Mouse (Mus musculus) megakaryocyte, adult 5-6 weeks (primary cell): ENCODE results near the gene Mgll. TPM values are rescaled to one million over a fixed set of nuclear protein-coding genes. Genes with fewer than 3 reads are reported as not detected.
A peak's percentile ranks its signal among the peaks of the same experiment; 100 is the strongest.

Experiments used
- ATAC-seq: 2 replicates; pipeline ENCODE4 v1.8.0; 2016; ENCODE audit warnings: mild to moderate bottlenecking, inconsistent platforms; ENCODE audit not compliant: poor library complexity, severe bottlenecking
- total RNA-seq, 2 experiments: library from RNA; stranded (forward) in 1 of 2; stranded (reverse) in 1 of 2; fragments of 153-499, 151-499 nt in 1 of 2; fragments of 221-1000, 200-1000 nt in 1 of 2; gene quantifications; 2 replicates each; pipeline versions ENCODE4 v1.2.3 to v1.2.4; 2015 to 2017

The Mgll gene
- total RNA-seq, 2 experiments from 2014 or later, result 3.7 to 4.2 TPM

DNA sequence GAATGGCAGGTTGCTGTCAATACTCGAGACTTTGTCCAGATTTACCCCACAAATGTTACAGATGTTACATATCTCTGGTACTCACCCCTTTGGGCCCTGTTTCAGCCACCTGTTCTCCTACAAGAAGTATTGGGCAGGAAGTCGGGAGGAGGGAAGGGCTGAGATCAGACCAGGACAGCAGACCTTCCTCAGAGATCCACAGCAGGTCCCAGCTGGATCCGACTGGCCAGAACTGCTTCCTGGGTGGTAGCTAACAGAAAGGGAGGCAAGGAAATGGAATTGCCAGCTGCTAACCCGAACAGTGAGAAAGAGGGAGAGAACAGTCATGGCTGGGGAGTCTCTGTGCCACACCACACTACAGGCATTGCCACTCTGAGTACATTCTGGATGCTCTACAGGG, 43.5 kb downstream of the Mgll start:
- no peak for ATAC-seq

DNA sequence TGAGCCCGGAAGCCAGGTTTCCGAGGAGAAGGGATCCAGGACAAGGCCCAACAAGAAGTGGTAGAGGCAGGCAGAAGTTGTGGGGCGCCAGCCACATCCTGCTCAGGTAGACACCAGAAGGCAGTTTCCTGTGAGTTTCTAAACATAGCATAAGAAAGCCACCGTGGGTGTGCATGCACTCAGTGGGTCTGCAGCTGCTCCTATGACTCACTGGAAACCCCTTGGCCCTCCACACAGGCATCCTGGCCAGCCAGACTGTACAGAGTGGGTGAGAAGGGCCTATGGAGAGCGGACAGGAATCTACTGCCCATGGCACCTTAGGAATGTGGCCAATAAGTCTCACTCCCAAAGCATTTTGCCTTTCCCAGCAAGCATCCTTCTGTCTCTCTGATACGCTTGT, 45.5 kb downstream of the Mgll start:
- ATAC-seq, result peak; percentile 69

DNA sequence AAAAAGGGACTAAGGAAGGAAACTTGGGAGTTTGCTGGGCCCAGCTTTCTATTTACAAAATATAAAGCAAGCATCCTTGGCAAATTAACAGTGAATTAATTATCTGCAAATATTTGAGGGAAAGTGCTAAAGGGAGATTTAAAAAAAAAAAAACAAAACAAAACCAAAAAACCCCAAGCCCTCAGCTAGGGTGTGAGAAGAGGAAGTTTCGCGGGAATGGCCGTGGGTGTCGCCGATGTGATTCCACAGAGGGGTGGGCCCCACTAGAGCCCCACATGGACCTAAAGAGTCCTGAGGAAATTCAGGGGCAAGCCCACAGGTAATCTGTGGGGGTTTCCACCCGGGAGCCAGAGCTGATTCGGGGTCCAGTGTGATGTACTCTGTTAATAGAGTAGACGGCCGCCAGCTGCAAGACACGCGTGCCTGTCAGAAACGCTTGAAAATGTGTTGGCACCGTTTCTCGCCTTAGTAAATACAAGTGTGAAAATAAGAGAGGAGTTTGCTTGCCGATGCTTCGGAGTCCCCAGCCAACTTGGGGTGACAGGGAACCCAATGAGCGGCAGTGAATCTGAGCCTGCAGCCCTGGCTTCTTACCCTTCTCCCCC, 46.2 kb downstream of the Mgll start:
- peak; percentile 41; the same call in 1 of the 2 replicates for ATAC-seq

DNA sequence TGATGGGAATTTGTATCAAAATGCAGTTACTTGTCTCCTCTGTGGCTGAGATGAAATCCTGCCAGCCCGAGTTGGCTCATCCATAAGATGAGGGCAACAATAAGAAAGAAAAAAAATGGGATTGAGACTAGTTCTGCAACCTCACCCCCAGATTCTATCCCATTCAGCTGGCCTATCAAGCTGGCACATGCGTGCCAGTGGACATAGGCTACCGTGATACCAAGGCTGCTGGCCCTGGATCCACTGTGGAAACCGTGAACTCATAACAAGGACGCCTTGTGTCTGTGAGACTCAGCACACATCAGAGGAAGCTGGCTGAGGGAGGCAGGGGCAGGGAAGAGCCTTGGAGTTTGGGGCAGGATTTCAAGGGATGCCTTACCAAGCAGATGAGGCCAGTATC, 46.8 kb downstream of the Mgll start:
- no peak for ATAC-seq

DNA sequence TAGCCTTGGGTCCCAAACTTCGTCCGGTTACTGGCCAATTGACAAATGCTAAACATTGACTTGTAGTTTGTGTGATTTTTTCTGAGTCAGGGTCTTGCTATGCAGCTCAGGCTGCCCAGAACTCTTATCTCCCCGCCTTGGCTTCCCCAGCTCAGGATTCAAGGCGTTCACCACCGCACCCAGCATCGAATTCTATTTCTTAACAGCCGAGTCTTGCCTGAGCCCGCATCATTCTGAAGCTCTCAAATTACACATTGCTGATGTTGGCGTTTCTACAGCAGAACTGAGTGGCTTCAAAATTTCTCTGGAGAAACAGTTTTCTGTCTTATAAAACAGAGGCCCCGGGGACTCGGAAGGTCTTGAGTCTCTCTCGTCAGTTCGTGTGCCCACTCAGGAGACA, 47.8 kb downstream of the Mgll start:
- ATAC-seq, result no peak

DNA sequence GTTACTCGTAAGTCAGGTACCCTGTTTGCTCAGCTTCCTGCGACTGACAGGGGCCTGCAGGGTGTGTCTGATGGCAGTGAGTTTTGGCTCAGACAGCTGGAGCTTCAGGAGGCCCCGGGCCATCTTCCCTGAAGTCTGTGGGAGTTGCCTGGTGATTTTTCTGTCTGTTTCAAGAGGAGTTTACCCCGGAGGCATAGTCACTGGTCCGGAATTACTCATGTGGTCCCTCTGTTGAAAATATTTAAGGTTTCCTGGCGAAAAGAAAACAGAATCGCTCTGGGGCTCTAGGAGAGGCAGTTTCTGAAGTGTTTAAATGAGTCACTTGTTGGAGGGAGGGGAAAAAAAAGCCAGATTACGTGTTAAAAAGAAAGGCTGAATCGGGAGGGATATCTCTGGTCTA, 49.8 kb downstream of the Mgll start:
- no peak for ATAC-seq

DNA sequence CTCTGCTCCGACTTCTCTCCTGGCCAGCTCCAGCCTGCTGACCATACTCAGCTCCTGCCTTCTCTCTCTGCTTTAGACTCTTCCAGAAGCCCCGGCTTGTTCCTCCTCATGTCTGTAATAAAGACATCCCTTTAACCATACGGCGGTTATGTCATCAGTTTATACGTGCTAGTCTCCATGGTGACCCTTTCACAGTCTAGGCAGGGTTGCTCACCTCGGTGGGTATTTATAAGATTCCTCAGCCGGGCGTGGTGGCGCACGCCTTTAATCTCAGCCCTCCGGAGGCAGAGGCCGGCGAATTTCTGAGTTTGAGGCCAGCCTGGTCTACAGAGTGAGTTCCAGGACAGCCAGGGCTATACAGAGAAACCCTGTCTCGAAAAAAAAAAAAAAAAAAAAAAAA, 51.1 kb downstream of the Mgll start:
- no peak for ATAC-seq

DNA sequence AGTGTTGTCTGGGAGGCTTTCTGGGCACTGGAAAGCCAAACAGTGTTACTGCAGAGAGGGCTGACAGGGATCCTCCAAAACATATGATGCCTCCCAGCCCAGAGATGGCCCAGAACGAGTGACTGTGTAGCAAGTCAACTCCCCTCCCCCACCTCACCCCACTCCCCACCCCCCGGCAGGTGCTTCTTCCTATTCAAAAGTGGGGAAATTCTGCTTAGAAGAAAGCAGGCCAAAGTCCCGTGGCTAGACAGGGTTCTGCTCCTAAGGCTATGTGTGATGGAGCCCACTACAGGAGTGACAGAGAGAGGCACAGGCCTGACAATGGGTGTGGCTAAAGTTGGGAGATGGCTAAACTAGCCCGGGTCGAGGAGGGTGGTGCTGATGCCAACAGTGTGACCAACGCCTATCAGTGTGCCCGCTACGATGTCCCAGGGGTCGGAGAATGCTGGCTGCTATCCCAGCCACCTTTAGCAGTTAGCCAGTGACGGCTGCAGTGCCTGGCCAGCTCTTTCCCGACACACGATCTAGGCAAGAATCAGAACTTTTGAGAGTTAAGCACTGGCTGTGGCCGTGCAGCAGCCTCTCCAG, 52.2 kb downstream of the Mgll start:
- ATAC-seq, result no peak

DNA sequence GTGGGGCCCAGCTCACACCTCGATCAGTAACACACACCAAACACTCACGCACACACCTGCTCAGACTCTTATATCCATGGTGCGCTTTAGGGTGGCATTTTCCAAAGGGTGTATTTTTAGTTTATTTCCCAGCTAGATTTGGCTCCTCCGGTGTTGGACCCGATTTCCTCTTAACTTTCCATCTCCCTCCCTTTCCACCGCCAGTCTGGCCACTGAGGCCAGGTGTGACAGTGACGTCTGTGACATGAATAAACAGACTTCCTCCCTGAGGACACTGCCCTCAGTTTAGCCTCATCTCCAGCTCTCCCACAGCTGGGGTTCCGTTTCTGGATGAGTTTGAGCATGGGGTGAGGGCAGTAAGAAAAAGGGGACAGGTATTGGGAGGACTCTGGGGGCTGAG, 52.8 kb downstream of the Mgll start:
- no peak for ATAC-seq

DNA sequence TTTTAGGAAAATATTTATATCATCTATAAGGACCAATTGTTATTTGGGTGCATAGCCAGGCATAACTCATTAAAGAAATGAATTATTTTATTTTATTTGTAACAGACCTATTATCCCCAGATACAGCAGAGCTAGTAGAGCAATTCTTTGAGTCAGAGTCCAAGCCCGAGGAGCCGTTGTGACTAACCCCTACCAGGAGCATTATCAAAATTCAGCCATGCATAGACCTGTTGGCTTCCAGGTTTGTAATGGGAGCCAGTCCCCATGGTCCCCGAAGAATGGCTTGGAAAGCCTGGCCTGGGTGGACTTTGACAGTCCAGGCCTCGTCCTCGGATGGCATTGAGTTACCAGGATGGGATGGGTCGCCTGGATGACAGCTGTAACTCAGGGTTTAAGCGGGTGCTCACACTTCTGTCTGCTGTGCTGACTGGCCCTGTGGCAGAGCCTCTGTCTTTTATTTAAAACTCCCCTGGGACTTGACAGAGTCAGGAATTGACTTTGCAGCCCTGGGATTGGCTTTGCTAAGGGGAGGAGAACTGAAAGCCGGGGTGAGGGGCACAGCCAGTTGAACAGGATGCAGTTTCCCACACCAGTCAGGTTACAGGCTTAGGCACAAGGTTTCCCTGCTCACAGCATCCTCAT, 54.0 kb downstream of the Mgll start:
- no peak for ATAC-seq

DNA sequence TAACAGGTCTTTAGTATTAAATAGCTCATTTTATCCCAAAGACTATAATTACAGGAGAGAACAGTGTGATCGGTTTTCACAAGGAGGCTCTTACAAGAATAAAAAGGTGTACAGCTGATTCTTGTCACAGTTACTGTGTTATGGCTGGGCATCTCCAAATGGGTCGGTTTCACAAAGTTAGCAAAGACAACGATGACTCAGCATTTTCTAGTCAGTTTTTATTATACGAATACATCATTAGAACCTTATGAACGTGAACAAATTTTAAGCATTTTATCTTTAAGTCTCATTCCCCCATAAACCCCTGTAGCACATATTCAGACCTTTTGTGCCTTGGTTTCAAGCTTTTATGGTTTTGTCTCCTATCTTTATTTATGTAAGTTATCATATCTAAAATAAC, 55.5 kb downstream of the Mgll start:
- no peak for ATAC-seq

DNA sequence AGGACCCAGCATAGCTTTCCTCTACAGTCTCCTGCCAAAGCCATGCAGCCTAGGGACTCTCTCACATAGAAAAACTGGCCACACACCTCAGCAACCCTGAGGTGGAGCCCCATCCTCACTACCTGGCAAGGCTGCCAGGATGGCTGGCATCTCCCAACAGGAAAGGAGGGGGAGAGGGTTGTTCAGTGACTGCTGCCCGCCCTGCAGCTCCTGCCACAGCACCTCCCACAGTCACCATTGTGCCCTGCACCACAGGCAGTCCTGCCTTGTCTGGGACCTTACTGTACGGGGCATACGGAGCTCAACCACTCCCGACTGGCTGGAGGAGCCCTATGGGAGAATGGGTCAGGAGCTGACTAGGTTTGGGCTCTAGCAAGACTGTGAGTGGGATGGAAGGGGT, 57.7 kb downstream of the Mgll start:
- no peak for ATAC-seq

DNA sequence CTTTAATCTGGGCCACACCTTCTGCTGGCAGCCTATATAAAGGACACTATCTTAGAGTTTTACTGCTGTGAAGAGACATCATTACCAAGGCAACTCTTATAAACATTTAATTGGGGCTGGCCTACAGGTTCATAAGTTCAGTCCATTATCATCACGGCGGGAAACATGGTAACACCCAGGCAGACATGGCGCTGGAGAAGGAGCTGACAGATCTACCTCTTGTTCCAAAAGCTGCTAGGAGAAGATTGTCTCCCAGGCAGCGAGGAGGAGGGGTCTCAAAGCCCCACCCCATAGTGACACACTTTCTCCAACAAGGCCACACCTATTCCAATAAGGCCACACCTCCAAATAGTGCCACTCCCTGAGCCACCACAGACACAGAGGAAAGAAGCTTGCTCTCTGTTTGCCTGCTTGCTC, 58.8 kb downstream of the Mgll start:
- 0 out of 2 replicates have a peak, but pooled peaks have one; percentile 27 for ATAC-seq

DNA sequence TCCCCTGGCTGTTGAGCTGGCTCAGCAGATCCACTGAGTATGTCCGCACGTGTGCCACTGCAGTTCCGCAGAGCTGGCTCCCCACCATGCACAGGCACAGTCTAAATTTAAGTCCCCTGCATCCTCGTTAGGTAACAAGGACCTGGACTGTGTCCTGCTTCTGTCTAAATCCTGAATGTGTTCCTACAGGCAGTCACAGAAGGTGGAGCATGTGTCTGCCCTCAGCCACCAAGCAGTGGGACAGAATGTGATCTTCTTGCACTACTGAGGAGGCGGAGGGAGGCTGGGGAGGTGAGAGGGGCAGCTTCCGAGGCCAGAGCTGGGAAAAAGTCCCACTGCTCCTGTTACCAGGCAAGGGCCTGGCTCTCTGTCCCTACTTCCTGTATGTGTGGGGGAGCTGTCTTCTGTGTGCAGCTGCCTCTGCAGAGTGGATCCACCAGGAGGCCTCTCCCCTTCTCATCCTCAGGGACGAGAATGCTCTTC, 60.5 kb downstream of the Mgll start:
- no peak for ATAC-seq

DNA sequence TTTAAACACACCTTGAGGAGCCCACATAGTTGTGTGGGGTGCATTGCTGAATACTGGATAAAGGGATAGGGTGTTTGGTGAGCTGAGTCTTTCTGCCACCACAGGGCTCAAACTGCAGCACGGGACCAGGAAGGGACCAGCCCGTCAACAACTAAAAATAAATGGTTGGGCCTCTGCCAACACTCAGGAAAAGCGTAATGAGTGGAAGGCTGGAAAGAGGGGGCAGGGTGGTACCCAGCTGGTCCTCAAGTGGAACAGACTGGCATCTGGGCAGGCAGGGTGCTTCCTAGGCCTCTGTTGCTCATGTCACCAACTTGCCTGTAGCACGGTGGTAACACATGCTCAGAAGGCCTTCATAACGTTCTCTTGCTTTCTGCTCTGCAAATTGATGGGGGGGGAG, 61.1 kb downstream of the Mgll start:
- no peak for ATAC-seq

DNA sequence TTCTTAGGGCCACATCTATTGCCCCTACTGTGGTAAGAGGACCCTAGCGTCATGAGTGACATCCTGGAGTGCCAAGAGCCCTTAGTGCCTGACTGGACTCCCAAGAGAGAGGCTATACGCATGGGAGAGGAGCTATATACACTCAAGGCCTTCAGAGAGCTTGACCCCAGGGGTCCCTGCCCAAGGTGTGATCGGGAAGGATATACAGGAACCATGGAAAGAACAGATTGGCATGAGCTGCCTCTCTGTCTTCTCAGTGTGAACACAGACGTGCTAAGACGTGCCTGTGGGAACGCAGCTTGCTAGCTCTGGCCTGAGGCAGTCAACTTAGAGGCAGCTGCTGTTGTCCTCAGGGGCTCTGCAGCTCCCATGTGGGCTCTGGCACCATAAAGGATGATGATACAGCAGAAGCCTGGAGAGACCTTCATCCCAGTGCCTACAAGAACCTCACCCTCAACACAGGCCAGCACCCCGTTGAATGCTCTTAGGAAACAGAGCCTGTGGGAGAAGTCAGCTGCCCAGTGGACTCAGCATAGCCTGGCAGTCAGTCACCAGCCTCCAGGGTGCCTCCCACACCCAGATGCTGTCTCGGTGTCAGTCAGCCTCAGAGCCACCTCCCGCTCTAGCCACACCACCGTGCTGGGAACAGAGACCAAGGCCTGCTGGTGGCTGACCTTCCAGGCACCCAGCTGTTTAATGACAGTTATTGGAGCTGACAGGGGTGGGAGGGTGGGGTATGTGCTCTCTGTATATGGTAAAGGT, 61.8 kb downstream of the Mgll start:
- no peak for ATAC-seq

DNA sequence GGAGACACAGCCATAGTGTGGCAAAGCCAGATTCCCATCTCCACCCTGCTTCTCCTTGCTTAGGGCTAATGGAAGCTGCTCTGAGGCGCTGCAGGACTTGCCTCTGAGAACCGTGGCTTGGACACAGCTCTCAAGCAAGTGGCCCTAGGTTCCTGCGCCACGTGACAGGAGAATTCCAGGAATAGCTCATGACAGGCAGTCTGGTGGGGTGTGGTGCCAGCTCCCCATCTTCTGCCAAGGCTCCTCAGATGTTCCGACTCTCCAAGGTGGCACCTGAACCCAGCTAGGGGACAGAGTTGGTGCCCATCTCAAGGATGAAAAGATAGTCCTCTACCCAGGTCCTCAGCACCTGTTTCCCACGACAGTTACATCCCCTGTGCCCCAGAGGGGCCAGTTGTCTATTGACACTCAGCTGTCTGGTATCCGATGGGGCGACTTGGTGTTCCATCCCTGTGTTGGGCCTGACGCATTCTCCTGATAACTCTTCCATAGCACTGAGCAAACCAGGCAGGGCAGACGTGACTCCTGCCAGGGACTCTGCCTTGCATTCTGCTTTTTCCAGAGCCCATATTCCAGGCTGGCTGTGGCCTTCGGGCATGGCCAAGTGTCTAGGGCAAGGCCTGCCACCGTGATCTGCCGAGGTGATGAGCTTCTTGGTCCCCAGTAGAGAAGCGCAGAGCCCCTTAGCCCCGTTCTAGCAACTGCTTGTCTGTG, 62.7 kb downstream of the Mgll start:
- no peak for ATAC-seq

DNA sequence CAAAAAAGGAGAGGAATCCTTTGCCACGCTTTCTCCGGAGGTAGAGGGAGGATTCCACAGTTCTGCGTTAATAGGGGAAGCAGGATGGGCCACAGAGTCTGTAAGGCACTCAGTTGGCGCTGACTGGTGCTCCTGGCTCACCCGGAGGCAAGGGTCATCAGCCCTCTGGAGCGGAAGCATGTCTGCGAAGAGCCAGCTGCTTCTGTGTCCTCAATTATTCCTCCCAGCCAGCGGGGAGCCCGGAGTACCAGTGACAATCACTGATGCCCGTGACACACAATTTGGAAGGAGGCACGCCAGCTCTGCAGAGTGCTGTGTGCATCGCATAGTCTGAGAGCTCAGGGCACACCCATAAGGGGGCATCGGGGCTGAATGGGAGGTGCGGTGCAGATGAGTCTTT, 63.3 kb downstream of the Mgll start:
- no peak for ATAC-seq

DNA sequence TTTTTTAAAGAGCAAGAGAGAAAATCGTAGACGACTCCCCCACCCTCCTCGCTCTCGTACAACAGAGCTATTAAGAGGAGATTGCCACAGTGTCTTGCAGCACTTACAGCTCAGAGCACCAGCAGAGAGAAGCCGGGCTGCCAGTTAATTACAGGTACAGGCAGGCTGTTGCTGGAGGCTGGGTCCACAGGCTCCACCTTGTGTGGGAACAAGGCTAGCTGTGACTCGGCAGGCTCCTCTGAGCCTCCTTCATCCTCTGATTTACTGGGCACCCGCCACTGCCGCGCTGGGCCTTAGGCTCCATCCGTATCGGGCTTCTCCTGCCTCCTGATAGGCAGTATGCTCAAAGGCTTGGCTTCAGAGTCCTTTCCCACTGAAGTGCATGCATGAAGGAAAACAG, 64.0 kb downstream of the Mgll start:
- no peak for ATAC-seq

DNA sequence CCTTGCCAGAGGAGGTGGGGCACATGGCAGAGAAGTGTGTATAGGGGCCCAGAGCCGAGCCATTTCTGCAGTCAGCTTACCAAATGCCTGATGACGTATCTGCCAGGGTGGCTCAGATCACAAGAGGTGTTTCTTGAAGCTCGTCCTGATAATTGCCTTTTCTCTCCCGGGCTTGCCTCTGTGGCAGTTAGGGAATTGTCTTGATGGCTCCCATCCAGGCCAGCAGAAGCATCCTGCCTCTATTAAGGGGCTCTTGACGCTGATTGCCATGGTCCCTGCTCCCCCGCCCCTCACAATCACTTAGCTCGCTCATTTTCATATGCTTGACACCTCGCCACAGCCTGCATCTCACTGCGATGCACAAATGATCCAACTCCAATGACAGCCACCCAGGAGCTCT, 67.1 kb downstream of the Mgll start:
- no peak for ATAC-seq

DNA sequence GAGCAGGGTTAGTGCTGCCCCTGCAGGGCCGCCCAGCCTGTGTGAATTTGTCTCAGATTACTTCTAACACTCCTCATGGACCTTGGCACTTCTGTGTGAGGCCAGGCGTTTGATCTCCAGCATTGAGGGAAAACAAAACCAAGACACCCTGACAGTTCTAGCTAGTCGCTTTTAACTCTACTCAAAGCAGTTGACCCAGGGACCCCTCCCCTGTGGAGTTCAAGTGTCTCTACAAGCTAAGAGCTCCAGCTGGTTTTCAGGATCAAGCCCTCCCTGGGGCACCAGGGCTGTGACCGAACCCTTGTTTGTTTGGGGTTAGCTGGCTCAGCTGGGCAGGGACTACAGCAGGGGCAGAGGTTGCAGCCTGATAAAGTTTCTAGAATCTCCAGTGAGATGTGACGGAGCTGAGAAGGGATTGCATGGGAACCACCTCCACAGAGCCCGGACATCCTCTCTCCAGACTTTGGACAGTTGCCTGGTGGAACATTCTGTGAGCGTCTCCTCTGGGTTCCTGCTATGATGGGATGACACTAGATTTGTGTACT, 68.0 kb downstream of the Mgll start:
- no peak for ATAC-seq
